Mouse (Mus musculus): Measurements from ENCODE around the gene Snap23. TPM values are rescaled to one million over a fixed set of nuclear protein-coding genes. Genes with fewer than 3 reads are reported as not detected.
A peak's percentile ranks its signal among the peaks of the same experiment; 100 is the strongest.

Gene Snap23
- polyA plus RNA-seq, 1 experiment from 2014 or later: 70.0 TPM

DNA sequence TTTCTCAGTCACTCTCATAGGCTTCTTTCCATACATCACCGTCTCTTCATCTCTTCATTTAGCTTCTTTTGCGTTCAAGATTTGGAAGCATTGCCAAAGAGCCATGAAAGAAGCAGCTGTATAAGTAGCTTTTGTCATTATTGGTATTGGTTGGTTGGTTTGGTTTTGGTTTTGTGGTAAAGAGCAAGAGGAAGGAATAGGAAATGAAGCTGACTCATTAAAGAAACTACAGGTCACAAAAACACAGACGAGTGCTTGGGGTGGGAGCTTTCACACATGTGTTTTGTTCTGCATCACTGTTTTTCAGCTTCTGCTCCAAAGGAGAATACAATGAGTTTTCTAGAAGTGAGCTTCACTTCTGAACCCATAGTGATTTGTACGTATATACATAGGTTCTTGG lies 32.0 kb downstream of the Snap23 start:
- H3K9me3 ChIP-seq (ENCODE audit: control insufficient read depth, low read length): no peaks in the 10 kb centered on the region
- DNase-seq (ENCODE audit: low spot score) (no peak), ATAC-seq (ENCODE audit: insufficient number of reproducible peaks, low FRiP score, low TSS enrichment, low read depth) (no peak)
- H3K36me3 ChIP-seq (ENCODE audit: control insufficient read depth, insufficient read depth, low read length): peaks cover 4% of the 10 kb centered on the region
- H3K9ac ChIP-seq (ENCODE audit: low read length): no peak overlapping the region
- H3K4me2 ChIP-seq (ENCODE audit: low read depth, severe bottlenecking): no peak overlapping the region
- no peaks in the 10 kb centered on the region for H3K4me1 ChIP-seq (ENCODE audit: control insufficient read depth, insufficient read depth, low read length)
- no peak overlapping the region for H3K4me3 ChIP-seq (ENCODE audit: low read depth, low read length)
- no peak overlapping the region for H3K27ac ChIP-seq (replicated peaks; ENCODE audit: low read depth, low read length)
- 93% methylated on average over 4 of the region's 4 CpGs for WGBS
- no peaks in the 10 kb centered on the region for H3K27me3 ChIP-seq (ENCODE audit: control insufficient read depth, insufficient read depth, low read length)

DNA sequence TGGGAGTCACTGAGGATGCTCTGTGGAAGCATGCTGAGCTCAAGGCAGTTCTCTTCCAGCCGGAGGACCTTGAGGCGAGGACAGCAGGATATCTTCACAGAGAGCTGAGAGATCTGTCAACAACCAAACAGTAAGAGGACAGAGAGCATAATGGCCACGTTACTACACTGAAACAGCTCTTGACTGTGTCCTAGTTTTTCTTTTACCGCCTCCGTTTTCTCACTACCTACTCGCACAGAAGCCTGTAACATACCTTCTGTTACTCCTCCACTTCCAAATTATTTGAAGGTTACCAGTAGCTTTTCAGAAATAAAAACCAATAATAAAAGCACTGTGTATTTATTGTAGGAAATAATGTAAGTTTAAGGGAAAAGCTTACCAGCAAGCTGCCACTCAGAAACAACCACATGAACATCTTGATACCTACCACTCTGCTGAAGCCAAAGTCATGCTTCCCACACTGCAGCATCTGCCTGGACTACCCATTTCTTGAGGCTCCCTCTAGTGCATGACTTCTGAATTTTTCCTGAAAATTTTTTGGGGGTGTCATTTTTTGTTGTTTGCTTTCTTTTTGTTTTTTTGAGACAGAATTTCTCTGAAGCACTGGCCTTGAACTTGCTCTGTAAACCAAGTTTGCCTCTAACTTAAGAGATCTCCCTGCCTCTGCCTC lies 38.7 kb downstream of the Snap23 start:
- no peaks in the 10 kb centered on the region for H3K27me3 ChIP-seq (ENCODE audit: control insufficient read depth, insufficient read depth, low read length)
- H3K4me1 ChIP-seq (ENCODE audit: control insufficient read depth, insufficient read depth, low read length): 0 out of 2 replicates have a peak, but pooled peaks cover 3% of the 10 kb centered on the region
- H3K36me3 ChIP-seq (ENCODE audit: control insufficient read depth, insufficient read depth, low read length): no peaks in the 10 kb centered on the region
- H3K27ac ChIP-seq (replicated peaks; ENCODE audit: low read depth, low read length): no peak overlapping the region
- no peak overlapping the region for H3K9ac ChIP-seq (ENCODE audit: low read length)
- H3K9me3 ChIP-seq (ENCODE audit: control insufficient read depth, low read length): no peaks in the 10 kb centered on the region
- DNase-seq (ENCODE audit: low spot score): no peak
- H3K4me3 ChIP-seq (ENCODE audit: low read depth, low read length): no peak overlapping the region
- WGBS: 88% methylated on average over 6 of the region's 6 CpGs
- no peak overlapping the region for H3K4me2 ChIP-seq (ENCODE audit: low read depth, severe bottlenecking)
- ATAC-seq (ENCODE audit: insufficient number of reproducible peaks, low FRiP score, low TSS enrichment, low read depth): no peak

DNA sequence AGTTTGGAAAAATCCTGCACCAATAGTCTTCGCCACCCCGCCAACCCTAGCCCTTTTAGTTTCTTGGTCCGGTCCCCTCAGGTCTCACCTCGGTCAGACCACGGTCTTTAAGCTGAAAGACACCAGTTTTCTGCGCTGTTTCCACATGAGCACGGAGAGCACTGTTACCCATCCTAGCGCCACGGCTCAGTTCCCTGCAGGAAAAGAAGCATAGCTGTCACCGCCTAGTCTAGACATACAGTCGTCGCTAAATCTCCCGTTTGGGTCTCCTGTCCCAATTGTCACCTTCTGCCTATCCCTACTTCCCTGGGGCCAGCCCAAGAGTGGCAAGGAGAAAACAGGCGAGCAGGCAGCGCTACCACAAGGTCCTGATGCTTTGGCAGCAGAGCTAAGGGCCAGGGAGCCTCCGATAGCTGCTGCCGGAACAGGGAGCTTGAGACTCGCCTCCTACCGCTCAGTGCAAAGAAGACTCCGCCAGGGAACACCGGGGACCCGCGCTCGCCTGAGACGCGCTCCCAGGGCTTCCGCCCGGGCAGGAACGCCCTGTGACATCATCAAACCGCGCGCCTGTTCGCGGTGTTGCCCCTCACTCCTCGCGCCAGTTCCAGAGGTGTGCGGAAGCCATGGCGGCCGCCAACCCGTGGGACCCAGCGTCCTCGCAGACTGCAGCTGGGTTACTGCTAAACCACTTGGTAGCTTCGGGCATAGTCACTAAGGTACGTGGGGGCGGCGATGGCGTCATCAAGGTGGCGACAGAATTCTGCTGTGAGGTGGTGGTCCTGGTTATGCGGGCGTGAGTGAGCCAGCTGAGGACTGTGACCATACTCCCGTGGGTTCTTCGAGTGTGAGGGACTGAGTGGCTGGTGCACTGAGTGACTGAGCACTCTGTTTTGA lies 41.6 kb downstream of the Snap23 start, which contains the start of the genes Haus2 and Lrrc57:
Haus2 (plus strand) TSS at position 554 of the 894 bp plus-strand sequence.
Lrrc57 (minus strand) TSS at position 691 of the 894 bp plus-strand sequence.
- Histone ChIP-seq H3K9me3 (ENCODE audit: control insufficient read depth, low read length) (no peaks in the 10 kb centered on the region), H3K27me3 (ENCODE audit: control insufficient read depth, insufficient read depth, low read length) (no peaks in the 10 kb centered on the region), H3K36me3 (ENCODE audit: control insufficient read depth, insufficient read depth, low read length) (no peaks in the 10 kb centered on the region; the same call in 1 of the 2 replicates), H3K4me3 (ENCODE audit: low read depth, low read length) (peak within 1 kb of the TSS; percentile 90), H3K27ac (replicated peaks; ENCODE audit: low read depth, low read length) (peak within 1 kb of the TSS; percentile 70; the same call in 1 of the 2 replicates), H3K4me1 (ENCODE audit: control insufficient read depth, insufficient read depth, low read length) (0 out of 2 replicates have a peak, but pooled peaks cover 3% of the 10 kb centered on the region), H3K9ac (ENCODE audit: low read length) (peak within 1 kb of the TSS; percentile 80), H3K4me2 (ENCODE audit: low read depth, severe bottlenecking) (peak within 1 kb of the TSS; percentile 78)
- ATAC-seq (ENCODE audit: insufficient number of reproducible peaks, low FRiP score, low TSS enrichment, low read depth): peak; percentile 95
- WGBS: under 1% methylated on average over 52 of the region's 52 CpGs
- peak; percentile 96 for DNase-seq (ENCODE audit: low spot score)

DNA sequence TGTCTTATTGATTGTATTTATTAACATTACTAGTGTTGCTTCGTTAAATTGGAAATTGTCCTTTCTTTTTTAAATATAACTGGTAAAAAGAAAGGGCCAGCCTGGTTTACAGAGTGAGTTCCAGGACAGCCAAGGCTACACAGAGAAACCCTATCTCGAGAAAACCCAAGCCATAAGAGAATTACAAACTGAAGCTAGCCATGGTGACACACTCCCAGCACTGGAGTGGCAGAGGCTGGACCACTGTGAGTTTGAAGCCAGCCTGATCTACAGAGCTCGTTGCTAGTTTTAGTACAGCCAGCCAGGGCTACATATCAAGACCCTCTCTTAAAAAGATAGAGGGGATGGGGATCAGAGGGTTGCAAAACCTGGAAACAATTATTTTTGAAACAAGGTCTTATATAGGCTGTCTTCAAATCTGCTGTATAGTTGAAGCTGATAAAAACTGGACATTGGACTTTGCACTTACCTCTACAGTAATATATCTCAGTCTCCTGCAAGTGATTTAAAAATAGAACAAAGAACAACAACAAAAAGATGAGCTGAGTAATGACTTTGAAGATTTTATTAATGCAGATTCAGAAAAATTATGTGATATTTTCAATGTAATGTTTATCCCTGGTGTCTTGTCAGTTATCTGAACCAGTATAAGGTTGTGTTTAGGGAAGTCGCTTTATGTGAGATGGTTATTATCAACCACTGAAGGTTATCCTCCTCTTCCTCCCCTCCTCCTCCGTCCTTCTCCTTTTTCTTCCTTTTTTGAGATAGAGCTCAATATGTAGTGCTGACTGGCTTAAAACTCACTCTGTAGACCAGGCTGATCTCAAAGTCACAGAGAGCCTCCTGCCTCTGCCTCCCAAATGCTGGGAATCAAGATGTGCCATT lies 49.0 kb downstream of the Snap23 start:
- Histone ChIP-seq H3K9me3 (ENCODE audit: control insufficient read depth, low read length) (no peaks in the 10 kb centered on the region), H3K27ac (replicated peaks; ENCODE audit: low read depth, low read length) (no peak overlapping the region), H3K27me3 (ENCODE audit: control insufficient read depth, insufficient read depth, low read length) (no peaks in the 10 kb centered on the region), H3K4me2 (ENCODE audit: low read depth, severe bottlenecking) (no peak overlapping the region), H3K36me3 (ENCODE audit: control insufficient read depth, insufficient read depth, low read length) (peaks cover 7% of the 10 kb centered on the region; the same call in 1 of the 2 replicates), H3K4me3 (ENCODE audit: low read depth, low read length) (no peak overlapping the region), H3K9ac (ENCODE audit: low read length) (no peak overlapping the region), H3K4me1 (ENCODE audit: control insufficient read depth, insufficient read depth, low read length) (no peaks in the 10 kb centered on the region)
- DNase-seq (ENCODE audit: low spot score): no peak
- ATAC-seq (ENCODE audit: insufficient number of reproducible peaks, low FRiP score, low TSS enrichment, low read depth): no peak
- whole genome bisulfite sequencing: 90% methylated on average over 5 of the region's 5 CpGs

DNA sequence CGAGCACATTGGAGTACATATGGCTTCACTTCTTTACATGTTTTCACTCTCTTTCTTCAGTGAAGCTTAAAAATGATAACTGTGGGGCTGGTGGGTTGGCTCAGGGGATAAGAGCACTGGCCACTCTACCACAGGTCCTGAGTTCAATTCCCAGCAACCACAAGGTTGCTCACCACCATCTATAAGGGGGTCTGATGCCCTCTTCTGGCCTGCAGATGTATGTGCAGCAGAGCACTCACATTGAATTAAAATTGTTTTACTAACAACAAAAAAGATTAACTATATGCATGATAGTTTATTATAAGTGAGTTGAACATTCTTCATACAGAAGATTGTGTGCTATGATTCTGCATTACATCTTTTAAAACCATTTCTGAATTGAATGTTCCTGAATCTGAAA lies 52.1 kb downstream of the Snap23 start:
- H3K4me1 ChIP-seq (ENCODE audit: control insufficient read depth, insufficient read depth, low read length): no peaks in the 10 kb centered on the region
- 97% methylated on average over 1 of the region's 1 CpGs for WGBS
- no peak overlapping the region for H3K9ac ChIP-seq (ENCODE audit: low read length)
- DNase-seq (ENCODE audit: low spot score): no peak
- no peak overlapping the region for H3K4me3 ChIP-seq (ENCODE audit: low read depth, low read length)
- no peaks in the 10 kb centered on the region for H3K27me3 ChIP-seq (ENCODE audit: control insufficient read depth, insufficient read depth, low read length)
- peaks cover 7% of the 10 kb centered on the region; the same call in 1 of the 2 replicates for H3K36me3 ChIP-seq (ENCODE audit: control insufficient read depth, insufficient read depth, low read length)
- no peak for ATAC-seq (ENCODE audit: insufficient number of reproducible peaks, low FRiP score, low TSS enrichment, low read depth)
- no peak overlapping the region for H3K27ac ChIP-seq (replicated peaks; ENCODE audit: low read depth, low read length)
- no peak overlapping the region for H3K4me2 ChIP-seq (ENCODE audit: low read depth, severe bottlenecking)
- no peaks in the 10 kb centered on the region for H3K9me3 ChIP-seq (ENCODE audit: control insufficient read depth, low read length)

DNA sequence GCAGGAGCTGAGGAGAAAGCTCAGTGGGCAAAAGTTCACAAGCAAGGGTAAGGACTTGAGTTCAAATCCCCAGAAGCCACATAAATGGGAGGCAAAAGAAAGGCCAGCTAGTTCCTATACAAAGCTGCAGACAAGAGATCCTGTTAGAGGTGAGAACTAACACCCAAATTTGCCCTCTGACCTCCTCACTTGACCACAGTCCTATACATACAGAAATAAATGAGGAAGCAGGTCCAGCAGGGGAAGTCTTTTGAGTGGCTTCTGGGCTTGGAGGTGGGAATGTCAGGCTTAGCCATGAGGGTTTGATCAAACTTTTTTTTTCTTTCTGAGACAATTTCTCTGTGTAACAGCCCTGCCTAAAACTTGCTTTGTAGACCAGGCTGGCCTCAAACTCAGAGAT lies 55.4 kb downstream of the Snap23 start:
- H3K27ac ChIP-seq (replicated peaks; ENCODE audit: low read depth, low read length): no peak overlapping the region
- ATAC-seq (ENCODE audit: insufficient number of reproducible peaks, low FRiP score, low TSS enrichment, low read depth) (no peak), DNase-seq (ENCODE audit: low spot score) (no peak)
- H3K9me3 ChIP-seq (ENCODE audit: control insufficient read depth, low read length): no peaks in the 10 kb centered on the region
- no peak overlapping the region for H3K9ac ChIP-seq (ENCODE audit: low read length)
- H3K4me1 ChIP-seq (ENCODE audit: control insufficient read depth, insufficient read depth, low read length): no peaks in the 10 kb centered on the region
- H3K4me3 ChIP-seq (ENCODE audit: low read depth, low read length): no peak overlapping the region
- H3K27me3 ChIP-seq (ENCODE audit: control insufficient read depth, insufficient read depth, low read length): no peaks in the 10 kb centered on the region
- no peak overlapping the region for H3K4me2 ChIP-seq (ENCODE audit: low read depth, severe bottlenecking)
- H3K36me3 ChIP-seq (ENCODE audit: control insufficient read depth, insufficient read depth, low read length): peaks cover 6% of the 10 kb centered on the region; the same call in 1 of the 2 replicates

DNA sequence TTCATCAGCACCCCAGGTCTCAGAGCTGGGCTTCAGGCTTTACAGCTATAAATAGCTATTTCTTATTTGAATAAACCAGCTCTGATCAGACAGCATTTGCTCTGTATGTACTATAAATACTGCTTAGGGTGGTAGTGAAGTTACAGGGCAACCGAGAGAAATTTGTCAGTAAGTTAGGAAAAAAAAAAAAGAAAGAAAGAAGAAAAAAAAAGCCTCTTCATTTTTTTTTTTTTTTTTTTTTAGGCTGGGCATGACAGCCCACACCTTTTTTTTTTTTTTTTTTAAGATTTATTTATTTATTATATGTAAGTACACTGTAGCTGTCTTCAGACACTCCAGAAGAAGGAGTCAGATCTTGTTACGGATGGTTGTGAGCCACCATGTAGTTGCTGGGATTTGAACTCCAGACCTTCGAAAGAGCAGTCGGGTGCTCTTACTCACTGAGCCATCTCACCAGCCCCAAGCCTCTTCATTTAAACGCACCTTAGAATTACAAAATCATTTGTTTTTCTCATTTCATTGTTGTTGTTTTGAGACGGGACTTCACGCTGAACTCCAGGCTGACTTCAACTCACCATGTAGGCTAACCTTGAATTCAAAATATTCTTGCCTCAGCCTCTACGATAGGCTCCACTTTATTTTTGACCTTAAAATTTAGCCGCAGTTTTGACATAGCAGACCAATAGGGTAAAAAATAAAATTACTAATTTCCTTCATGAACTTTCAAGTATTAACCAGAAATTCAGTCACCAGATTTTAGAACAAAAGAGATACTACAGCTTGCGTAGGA lies 60.8 kb downstream of the Snap23 start:
- WGBS: 30% methylated on average over 10 of the region's 10 CpGs
- Histone ChIP-seq H3K27me3 (ENCODE audit: control insufficient read depth, insufficient read depth, low read length) (no peaks in the 10 kb centered on the region), H3K36me3 (ENCODE audit: control insufficient read depth, insufficient read depth, low read length) (no peaks in the 10 kb centered on the region), H3K4me3 (ENCODE audit: low read depth, low read length) (peak overlapping the region; percentile 38), H3K4me2 (ENCODE audit: low read depth, severe bottlenecking) (no peak overlapping the region; the same call in 1 of the 2 replicates), H3K27ac (replicated peaks; ENCODE audit: low read depth, low read length) (no peak overlapping the region), H3K4me1 (ENCODE audit: control insufficient read depth, insufficient read depth, low read length) (no peaks in the 10 kb centered on the region), H3K9me3 (ENCODE audit: control insufficient read depth, low read length) (no peaks in the 10 kb centered on the region), H3K9ac (ENCODE audit: low read length) (no peak overlapping the region)
- peak; percentile 46; the same call in 1 of the 2 replicates for ATAC-seq (ENCODE audit: insufficient number of reproducible peaks, low FRiP score, low TSS enrichment, low read depth)
- peak; percentile 39 for DNase-seq (ENCODE audit: low spot score)
